Mouse (Mus musculus) kidney, embryonic 16.5 days (tissue): ENCODE measurements at regions not wholly inside any gene's neighbourhood (a gene's known extent, or its start where the extent isn't known, plus 50 kb on each side); places are given as distances from the start of the nearest gene placed in this dataset.

Experiments
- ATAC-seq: fragments of 200-750 bp; cut with Nextera tagmentation; 2 replicates; pipeline ENCODE4 v1.8.0; 2017; ENCODE audit warnings: moderate TSS enrichment; ENCODE audit not compliant: low FRiP score, low TSS enrichment
- H3K27ac ChIP-seq: fragments of 300-500 bp; sonication (generic); 2 replicates; pipeline ENCODE4 v1.5.1; 2014; ENCODE audit warnings: low read length
- H3K27me3 ChIP-seq: fragments of 300-500 bp; sonication (generic); 2 replicates; pipeline ENCODE4 v1.6.1; 2014; ENCODE audit warnings: low read length, control low read depth, mixed read lengths; ENCODE audit not compliant: insufficient read depth
- H3K36me3 ChIP-seq: fragments of 300-500 bp; sonication (generic); 2 replicates; pipeline ENCODE4 v1.6.1; 2014; ENCODE audit warnings: low read length, control low read depth, mixed read lengths; ENCODE audit not compliant: insufficient read depth
- H3K4me1 ChIP-seq: fragments of 300-500 bp; sonication (generic); 2 replicates; pipeline ENCODE4 v1.6.1; 2014; ENCODE audit warnings: low read length, control low read depth, mixed read lengths; ENCODE audit not compliant: insufficient read depth
- H3K4me2 ChIP-seq: fragments of 300-500 bp; sonication (generic); replicated peaks from 2 replicates; pipeline ENCODE4 v1.6.1; 2014; ENCODE audit warnings: low read depth, low read length
- H3K4me3 ChIP-seq: fragments of 300-500 bp; sonication (generic); 2 replicates; pipeline ENCODE4 v1.5.1; 2014; ENCODE audit warnings: mild to moderate bottlenecking, low read length
- H3K9ac ChIP-seq: fragments of 300-500 bp; sonication (generic); replicated peaks from 2 replicates; pipeline ENCODE4 v1.6.1; 2014; ENCODE audit warnings: low read length
- H3K9me3 ChIP-seq: fragments of 300-500 bp; sonication (generic); 2 replicates; pipeline ENCODE4 v1.6.1; 2016; ENCODE audit warnings: low read length, control low read depth
- WGBS: fragments of 180-500 bp; shearing (Covaris S2); extraction: QIAGEN DNeasy Blood & Tissue Kit; methylation state at CpG from one replicate; pipeline ENCODE4 v1.1.7; 2014; 5-methylcytosine and 5-hydroxymethylcytosine counted together

- WGBS, result 27% methylated on average over 5 of the region's 5 CpGs
- Histone ChIP-seq H3K36me3 (no peaks in the 10 kb centered on the region), H3K4me1 (peaks cover 17% of the 10 kb centered on the region), H3K27ac (peak overlapping the region; percentile 59), H3K4me3 (no peak overlapping the region), H3K9me3 (no peaks in the 10 kb centered on the region), H3K9ac (no peak overlapping the region), H3K4me2 (0 out of 2 replicates have a peak overlapping the region, but pooled peaks have one; percentile 33), H3K27me3 (no peaks in the 10 kb centered on the region)
- ATAC-seq, result peak; percentile 52; the same call in 1 of the 2 replicates
Observed at GRCm38 (mm10) chr13:84059661-84060452, 162.2 kb upstream of the Tmem161b start.

- WGBS, result 72% methylated on average over 3 of the region's 3 CpGs
- no peak overlapping the region for H3K9ac ChIP-seq
- no peak overlapping the region for H3K27ac ChIP-seq
- no peak overlapping the region for H3K4me3 ChIP-seq
- no peaks in the 10 kb centered on the region for H3K27me3 ChIP-seq
- H3K4me1 ChIP-seq, result peaks cover 17% of the 10 kb centered on the region
- no peak for ATAC-seq
- no peaks in the 10 kb centered on the region for H3K36me3 ChIP-seq
- H3K9me3 ChIP-seq, result no peaks in the 10 kb centered on the region
- no peak overlapping the region for H3K4me2 ChIP-seq
Observed at GRCm38 (mm10) chr13:84060453-84060834, 161.7 kb upstream of the Tmem161b start.

- H3K27ac ChIP-seq, result no peak overlapping the region
- no peak overlapping the region for H3K4me3 ChIP-seq
- H3K4me1 ChIP-seq, result peaks cover 20% of the 10 kb centered on the region
- H3K27me3 ChIP-seq, result no peaks in the 10 kb centered on the region
- ATAC-seq, result no peak
- no peak overlapping the region for H3K4me2 ChIP-seq
- H3K36me3 ChIP-seq, result no peaks in the 10 kb centered on the region
- H3K9ac ChIP-seq, result no peak overlapping the region
- 79% methylated on average over 3 of the region's 3 CpGs for WGBS
- H3K9me3 ChIP-seq, result no peaks in the 10 kb centered on the region
Observed at GRCm38 (mm10) chr13:84060906-84061305, 161.2 kb upstream of the Tmem161b start.

GRCm38 (mm10) chr13:84061820-84062480 lies 160.1 kb upstream of the Tmem161b start:
- H3K4me3 ChIP-seq, result no peak overlapping the region
- no peaks in the 10 kb centered on the region for H3K27me3 ChIP-seq
- H3K4me1 ChIP-seq, result peaks cover 20% of the 10 kb centered on the region
- 0 out of 2 replicates have a peak overlapping the region, but pooled peaks have one; percentile 34 for H3K27ac ChIP-seq
- H3K9ac ChIP-seq, result no peak overlapping the region
- H3K36me3 ChIP-seq, result no peaks in the 10 kb centered on the region
- 48% methylated on average over 7 of the region's 7 CpGs for WGBS
- H3K9me3 ChIP-seq, result no peaks in the 10 kb centered on the region
- ATAC-seq, result no peak
- no peak overlapping the region for H3K4me2 ChIP-seq

GRCm38 (mm10) chr13:84062616-84063015 lies 159.5 kb upstream of the Tmem161b start:
- no peak for ATAC-seq
- H3K4me3 ChIP-seq, result no peak overlapping the region
- H3K36me3 ChIP-seq, result no peaks in the 10 kb centered on the region
- H3K4me2 ChIP-seq, result no peak overlapping the region
- H3K27me3 ChIP-seq, result no peaks in the 10 kb centered on the region
- H3K4me1 ChIP-seq, result peaks cover 20% of the 10 kb centered on the region
- 0 out of 2 replicates have a peak overlapping the region, but pooled peaks have one; percentile 36 for H3K27ac ChIP-seq
- no peaks in the 10 kb centered on the region for H3K9me3 ChIP-seq
- WGBS, result 64% methylated on average over 2 of the region's 2 CpGs
- H3K9ac ChIP-seq, result no peak overlapping the region

GRCm38 (mm10) chr13:84063406-84063805 lies 158.7 kb upstream of the Tmem161b start:
- Histone ChIP-seq H3K9me3 (no peaks in the 10 kb centered on the region), H3K4me2 (no peak overlapping the region), H3K27ac (no peak overlapping the region), H3K27me3 (no peaks in the 10 kb centered on the region), H3K36me3 (no peaks in the 10 kb centered on the region), H3K9ac (no peak overlapping the region), H3K4me1 (peaks cover 20% of the 10 kb centered on the region), H3K4me3 (no peak overlapping the region)
- 46% methylated on average over 2 of the region's 2 CpGs for WGBS
- ATAC-seq, result no peak

GRCm38 (mm10) chr13:84064291-84064940 lies 157.7 kb upstream of the Tmem161b start:
- 45% methylated on average over 5 of the region's 5 CpGs for WGBS
- Histone ChIP-seq H3K9ac (no peak overlapping the region), H3K9me3 (no peaks in the 10 kb centered on the region), H3K27ac (peak overlapping the region; percentile 65), H3K27me3 (no peaks in the 10 kb centered on the region), H3K4me3 (no peak overlapping the region), H3K36me3 (no peaks in the 10 kb centered on the region), H3K4me1 (peaks cover 14% of the 10 kb centered on the region), H3K4me2 (peak overlapping the region; percentile 26; the same call in 1 of the 2 replicates)
- peak; percentile 67; the same call in 1 of the 2 replicates for ATAC-seq

GRCm38 (mm10) chr13:84065256-84065898 lies 156.7 kb upstream of the Tmem161b start:
- 58% methylated on average over 8 of the region's 8 CpGs for WGBS
- Histone ChIP-seq H3K27me3 (no peaks in the 10 kb centered on the region), H3K4me1 (peaks cover 6% of the 10 kb centered on the region; the same call in 1 of the 2 replicates), H3K27ac (no peak overlapping the region; the same call in 1 of the 2 replicates), H3K4me2 (no peak overlapping the region), H3K9ac (no peak overlapping the region), H3K4me3 (no peak overlapping the region), H3K9me3 (no peaks in the 10 kb centered on the region), H3K36me3 (no peaks in the 10 kb centered on the region)
- no peak; the same call in 1 of the 2 replicates for ATAC-seq

GRCm38 (mm10) chr13:84066211-84066959 lies 155.7 kb upstream of the Tmem161b start:
- ATAC-seq, result no peak
- Histone ChIP-seq H3K4me1 (peaks cover 6% of the 10 kb centered on the region; the same call in 1 of the 2 replicates), H3K36me3 (no peaks in the 10 kb centered on the region), H3K27me3 (no peaks in the 10 kb centered on the region), H3K9me3 (no peaks in the 10 kb centered on the region), H3K27ac (no peak overlapping the region), H3K9ac (no peak overlapping the region), H3K4me3 (no peak overlapping the region), H3K4me2 (no peak overlapping the region)
- 64% methylated on average over 15 of the region's 15 CpGs for WGBS
